Mouse (Mus musculus): Measurements from ENCODE around the gene Pum3.

The Pum3 gene

DNA sequence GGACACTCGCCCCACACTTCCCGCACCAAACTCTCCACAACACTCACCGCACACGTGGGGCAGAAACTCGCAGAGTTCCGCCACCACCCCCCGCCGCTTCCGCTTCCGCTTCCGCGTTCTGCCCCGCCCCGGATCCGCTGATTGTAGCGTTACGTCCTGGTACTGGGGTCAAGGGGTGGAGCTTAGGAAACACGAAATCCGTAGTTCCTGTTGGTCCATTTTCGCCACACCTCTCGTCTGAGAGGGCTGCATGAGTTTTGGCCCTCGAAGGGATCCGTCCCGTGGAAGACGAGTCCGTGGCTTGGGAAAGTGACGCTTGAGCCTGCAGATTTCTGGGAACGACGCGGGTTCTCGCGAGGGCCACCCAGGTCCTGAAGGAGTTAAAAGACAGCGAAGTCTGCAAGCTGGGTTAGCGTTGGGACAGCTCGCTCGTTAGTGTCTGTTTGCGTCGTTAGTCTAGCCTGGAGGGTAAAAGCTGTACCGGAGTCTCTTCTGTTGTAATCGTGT lies at the start of gene Pum3:
Gene Pum3 (minus strand): TSS at position 81 of the 507 bp plus-strand sequence.
- DNase-seq, result peak; percentile 99

DNA sequence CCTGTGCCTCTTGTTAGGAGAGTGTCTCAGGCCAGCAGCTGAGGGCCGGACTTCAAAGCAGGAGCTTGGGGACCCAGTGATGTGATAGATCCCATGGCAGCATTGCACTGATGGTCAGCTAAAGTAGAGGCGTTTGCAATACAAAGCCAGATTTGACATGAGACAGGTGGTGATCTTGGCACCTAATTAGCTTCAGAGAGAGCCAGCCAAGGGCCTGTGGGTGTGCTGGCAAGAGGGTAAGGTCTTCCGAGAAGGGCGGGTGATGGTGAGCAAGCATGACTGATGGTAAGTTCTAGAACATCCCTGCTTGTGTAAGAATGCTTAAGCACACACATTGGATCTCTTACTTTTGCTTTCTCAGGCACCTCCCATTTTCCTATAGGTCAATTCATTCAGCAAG lies 37.1 kb upstream of the Pum3 start:
- DNase-seq, result no peak

DNA sequence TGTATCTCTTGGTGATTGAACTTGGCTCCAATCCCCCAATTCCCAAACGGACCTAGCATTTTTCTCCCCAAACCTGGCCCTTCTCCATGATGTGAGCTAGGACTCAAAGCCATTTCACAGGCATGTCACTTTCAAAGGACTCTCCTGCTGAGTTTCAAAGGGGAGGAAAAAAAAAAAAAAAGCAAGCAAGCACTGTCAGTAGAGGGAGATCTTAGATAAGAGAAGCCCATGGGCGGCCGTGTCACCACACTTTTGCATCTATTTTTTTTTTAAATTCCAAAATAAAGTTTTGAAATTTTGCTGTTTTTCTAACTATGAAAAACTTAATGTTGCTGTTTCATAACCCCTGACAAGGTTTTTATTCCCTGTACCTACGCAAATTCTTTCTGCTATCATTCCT lies 33.0 kb upstream of the Pum3 start:
- no peak for DNase-seq

DNA sequence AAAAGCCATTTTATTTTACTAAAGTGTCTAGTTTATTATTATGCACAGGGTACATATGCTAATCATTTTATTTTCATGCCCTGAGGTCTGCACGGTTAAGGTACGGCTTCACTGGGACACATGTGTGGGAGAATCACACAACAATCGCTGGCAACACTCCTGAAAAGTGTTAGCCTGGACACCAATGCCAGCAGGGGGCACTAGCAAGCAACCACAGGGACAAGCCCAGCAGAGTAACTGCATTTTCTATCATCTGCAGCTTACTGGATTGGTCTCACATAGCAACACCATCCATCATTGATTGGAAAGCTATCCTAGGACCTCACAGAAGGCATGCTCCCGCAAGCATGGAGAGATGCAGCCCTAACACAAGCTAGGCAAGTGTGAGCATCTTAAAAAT lies 20.8 kb upstream of the Pum3 start:
- DNase-seq, result peak; percentile 46

DNA sequence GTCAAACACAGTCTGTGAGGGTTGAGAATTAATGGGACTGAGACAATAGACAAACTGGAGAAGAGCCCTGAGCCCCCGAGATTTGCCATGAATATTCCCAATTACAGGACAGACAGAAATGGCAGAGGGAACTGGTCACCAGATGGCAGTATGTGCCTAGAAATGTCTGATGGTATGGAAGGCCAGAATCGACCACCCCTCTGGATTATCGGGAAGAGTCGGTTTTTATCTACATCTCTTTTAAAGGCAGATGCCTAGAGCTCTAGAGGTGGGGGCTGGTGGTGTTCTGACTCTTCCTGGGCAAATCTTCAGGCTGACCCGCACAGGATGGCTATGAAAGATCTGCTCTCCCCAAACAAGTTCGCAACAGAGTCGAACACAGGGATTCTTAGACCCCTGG lies 17.9 kb upstream of the Pum3 start:
- no peak for DNase-seq

DNA sequence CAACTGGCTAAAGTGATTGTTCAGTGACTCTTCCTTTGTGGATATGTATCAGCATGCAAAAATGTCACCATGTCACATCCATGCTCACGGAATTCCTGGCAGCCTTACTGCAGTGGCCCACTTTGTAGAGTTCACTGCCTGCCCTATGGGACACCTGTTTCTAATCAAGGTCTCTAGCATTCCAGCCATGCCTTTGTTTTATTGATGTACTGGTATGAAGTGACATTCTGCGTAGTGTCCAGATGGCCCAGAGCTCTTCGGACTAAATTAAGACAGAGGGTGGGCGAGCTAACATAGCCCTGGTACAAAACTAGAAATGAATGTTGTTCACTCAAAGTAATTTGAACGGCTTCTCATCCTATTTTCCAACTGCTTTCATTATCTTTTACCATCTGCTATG lies 11.5 kb upstream of the Pum3 start:
- no peak for DNase-seq

DNA sequence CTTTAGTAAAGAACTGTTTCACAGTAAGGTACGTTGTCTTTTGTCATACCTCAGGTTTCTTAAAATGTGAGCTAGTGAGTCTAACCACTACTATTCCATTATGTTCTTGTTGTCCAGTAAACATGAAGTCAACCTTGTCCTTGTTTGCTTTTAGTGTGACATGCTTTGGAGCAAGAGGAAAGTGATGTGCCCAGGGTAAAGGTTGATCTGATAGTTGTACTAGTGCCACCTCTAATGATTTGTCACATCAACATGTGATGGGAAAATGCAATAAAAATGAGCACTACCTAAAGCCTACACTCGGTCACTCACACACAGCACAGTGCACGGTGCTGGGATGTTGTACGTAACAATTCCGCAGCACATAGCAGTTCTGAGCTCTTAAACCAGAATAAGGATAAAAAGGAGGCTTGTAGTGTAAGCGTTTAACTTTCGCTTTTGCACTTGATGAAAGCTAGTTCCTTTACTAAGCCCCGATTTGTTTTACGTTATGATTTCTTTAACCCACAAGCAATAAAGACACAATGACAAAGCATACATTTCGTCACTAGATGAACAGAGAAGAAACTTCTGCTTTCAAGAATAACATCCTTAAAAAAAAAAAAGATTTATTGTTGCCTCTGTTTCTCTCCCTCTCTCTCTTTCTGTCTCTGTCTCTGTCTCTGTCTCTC lies 8.5 kb upstream of the Pum3 start:
- no peak for DNase-seq

DNA sequence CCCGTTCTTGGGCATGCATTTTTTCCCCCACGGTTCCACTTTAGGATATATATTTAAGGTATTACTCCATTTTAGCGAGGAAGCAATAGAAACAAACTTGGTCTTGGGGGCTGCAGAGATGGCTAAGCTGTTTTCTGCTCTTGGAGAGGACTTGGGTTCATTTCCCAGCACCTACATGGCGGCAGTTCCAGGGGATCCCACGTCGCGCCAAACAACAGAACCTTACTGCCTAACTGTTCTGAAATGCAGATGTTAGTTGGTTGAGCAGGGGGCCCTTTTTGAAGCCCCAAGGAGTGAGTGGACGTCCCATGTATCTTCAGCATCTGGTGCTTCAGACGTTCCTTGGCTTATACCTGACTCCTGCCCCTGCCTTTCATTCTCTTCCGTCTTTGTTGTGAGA lies 781 bp upstream of the Pum3 start:
- DNase-seq, result no peak

DNA sequence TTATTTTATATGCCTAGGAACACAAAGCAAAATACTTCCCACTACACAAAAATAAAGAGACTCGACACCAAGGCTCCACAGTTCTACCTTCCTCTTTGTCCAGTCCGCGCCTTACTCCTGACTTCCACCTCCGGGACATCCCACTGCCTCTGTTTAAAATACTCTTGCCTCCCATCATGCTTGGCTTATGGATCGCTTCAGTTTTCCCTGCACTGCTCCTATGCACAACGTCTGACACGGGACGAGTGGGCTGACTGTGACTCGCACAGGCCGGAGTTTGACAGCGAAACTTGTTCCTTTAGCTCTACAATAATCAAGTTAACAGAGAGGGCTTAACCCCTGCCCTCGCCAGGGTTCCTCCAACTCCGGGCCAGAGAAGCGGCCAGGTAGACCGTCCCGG lies 344 bp downstream of the Pum3 start:
- no peak for DNase-seq

DNA sequence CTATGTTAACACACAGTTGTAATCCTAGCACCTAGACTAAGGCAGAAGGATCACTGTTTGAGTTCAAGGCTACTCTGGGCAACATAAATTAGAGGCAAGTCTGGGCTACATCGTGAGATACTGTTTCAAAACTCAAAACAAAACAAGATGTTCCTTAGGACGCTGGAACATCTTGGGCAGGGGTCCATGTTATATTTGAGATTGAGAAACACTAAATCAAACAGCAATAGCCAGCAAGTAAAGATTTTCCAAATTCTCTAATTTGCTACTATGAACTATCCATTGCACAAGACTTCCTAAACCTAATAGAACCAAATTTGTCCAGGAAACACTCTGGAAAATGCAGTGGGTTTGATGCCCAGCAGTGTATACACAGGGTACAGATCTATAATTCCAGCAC lies 1.8 kb downstream of the Pum3 start:
- DNase-seq, result no peak

DNA sequence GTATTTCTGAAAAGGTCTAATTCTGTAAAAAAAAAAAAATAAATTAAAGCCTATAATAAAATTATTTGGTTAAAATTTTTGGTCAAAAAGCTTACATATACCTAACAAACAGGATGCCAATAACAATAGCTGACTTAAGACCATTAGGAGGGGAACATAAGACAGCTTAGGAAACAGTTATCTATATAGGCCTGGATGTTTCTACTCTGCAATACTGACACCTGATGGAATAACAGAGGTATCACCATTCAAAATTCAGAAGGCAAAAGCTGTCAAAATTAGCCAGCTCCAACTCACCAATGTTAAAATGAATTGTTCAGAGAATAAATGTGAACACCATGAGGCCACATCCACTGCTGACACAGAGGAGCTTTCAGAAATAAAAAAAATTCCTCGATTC lies 3.2 kb downstream of the Pum3 start:
- no peak for DNase-seq

DNA sequence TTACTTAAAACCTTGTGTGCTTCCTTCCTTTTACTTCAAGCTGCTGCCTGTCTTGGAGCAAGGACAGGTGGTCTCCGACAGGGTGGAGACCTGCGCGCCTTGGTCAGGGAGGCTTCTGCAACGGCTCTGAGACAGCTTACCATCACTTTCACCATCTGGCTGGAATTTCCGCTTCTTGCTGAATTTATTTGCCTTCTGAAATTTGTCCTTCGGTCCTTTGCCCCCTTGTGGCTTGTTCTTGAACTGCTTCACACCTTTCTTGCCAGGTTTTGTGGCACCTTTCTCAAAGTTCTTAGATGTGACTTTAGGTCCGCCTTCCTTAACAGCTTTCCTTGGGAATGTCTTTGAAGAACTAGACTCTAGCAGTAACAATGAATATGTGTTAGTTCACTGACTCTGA lies 4.0 kb downstream of the Pum3 start:
- DNase-seq, result peak; percentile 70

DNA sequence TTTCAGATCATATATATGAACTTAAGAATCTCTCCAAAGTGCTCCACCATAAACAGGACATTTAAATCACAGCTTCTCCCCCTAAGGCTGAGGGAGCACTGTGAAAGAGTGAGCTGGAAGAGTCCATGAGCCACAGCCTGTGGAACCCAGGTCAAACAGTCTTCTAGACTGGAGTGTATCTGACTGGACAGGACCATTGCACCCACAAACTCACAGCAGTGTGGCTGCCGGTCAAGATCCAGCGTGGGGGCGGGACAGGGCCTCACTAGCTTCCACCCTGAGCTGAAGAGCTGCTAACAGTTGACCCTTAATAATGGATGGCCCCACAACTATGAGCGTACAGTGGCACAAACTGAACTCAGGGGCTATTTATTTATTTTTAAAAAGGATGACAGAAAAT lies 12.2 kb downstream of the Pum3 start:
- DNase-seq, result no peak

DNA sequence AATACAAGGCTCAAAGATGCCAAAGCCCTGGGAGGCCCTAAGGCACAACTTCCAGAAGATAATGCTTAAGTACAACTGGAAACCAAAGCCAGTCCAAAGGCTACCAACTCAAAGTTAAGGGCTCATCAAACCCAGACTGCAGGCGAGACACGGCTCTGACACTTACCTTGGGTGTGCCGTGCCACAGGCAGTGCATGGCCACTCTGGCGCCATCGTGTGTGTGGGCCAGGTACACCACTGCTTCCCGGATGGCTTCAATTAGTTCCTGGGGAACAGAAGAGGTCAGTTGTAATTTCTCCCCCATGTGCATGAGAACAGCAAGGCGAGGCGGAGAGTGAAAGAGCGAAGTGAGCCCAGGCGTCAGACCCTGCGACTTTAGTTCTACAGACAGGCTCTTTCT lies 13.1 kb downstream of the Pum3 start:
- DNase-seq, result peak; percentile 85

DNA sequence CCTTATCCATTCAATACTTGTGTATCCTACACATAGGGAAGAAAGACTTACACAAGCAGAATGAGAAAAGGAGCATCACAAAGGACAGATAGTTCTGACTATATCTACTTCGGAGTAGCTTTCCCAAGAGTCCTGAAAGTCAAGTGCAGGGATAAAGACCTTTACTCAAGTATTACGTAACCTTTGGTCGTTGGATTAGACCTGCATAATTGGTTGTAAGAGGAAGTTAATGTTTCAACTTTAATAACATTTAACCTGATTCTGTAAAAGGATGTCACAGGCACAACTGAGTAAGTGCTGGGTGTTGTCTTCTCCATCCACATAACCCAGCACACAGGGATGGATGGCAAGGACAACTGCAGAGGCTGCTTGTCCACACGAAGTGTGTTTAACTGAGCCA lies 18.3 kb downstream of the Pum3 start:
- peak; percentile 78 for DNase-seq

DNA sequence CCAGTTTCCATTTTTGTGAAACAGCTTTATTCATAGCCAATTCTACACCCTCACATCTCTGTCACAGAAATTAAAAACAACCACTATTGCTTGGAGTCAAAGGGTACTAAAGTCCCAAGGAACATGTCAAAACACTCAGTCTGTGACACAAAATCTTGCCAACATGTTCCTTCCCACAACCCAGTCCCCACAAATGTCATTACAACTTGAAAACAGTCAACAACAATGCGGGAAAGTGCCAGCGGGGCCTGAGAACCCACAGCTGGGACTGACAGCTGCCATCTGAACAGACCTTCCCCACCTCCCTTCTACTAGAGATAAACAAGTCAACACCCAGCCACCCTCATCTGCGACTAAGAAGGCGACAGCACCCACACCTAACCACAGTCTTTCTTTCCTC lies 18.9 kb downstream of the Pum3 start:
- DNase-seq, result no peak

DNA sequence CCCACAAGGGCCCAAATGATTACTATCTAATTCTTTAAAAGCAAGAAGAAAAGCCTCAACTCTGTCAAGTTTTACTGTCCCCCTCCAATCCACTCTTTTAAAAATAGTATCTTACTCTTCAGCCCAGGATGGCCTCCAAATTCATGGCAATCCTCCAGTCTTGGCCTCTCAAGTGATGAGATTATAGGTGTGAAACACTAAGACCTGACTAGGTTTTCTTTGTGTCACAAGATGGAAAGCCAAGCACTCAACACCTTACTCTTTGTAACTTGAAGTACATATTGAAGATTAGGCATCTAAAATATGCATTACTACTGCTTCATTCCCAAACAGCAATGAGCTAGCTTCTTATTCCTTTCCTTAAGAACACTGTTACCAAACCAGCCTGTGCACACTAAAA lies 19.8 kb downstream of the Pum3 start:
- DNase-seq, result no peak

DNA sequence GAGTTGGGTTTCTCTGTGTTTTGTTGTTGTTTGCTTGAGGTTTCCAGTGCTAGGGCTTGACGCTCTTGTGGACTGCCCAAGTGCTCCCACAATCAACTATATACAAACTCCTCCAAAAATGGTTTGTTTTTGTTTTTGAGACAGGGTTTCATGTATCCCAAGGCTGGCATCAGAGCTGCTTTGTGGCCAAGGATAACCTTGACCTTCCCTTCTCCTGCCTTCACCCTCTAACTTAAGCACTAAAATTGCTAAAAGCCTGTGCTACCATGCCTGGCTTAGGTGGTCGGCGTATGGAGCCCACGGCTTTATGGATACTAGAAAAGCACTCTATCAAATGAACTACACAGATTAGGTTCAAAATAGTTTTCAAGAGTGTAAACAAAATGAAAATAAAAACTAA lies 20.4 kb downstream of the Pum3 start:
- DNase-seq, result no peak

DNA sequence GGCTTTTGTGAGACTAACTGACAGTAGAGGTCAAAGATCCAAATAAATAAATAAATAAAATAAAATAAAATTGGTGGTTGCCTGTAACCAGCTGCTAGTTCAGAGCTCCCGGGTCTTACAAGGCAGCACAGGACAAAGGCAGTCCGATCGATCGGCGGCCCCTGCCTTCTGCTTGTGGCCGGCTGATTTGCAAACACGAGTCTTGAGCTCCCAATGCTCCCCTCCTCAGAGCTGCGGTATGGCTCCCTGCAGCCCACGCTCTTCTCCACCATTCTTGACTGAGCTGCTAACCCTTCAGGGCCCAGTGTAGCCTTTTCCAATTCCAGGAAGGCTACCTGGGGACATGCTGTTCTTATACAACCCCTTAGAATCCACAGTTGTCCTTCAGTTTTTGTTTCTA lies 31.8 kb downstream of the Pum3 start:
- DNase-seq, result no peak

DNA sequence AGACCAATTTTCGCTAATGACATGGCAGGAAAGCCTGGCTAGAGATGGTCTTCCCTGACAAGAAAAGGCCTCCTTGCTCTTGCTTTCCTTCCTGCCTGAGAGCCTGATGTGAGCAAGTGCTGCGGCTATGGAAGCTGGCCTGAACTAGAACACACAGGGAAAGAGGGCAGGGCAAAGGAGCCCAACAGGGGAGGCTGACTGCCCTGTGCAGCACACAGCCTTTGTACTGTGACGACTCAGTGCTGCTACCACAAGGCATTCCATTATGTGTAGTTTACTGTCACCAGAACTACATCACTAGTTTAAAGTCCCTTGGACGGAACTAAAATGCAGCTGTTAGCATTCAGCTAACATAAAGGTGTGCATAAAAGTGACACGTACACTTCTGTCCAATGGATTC lies 32.4 kb downstream of the Pum3 start:
- DNase-seq, result peak; percentile 44

DNA sequence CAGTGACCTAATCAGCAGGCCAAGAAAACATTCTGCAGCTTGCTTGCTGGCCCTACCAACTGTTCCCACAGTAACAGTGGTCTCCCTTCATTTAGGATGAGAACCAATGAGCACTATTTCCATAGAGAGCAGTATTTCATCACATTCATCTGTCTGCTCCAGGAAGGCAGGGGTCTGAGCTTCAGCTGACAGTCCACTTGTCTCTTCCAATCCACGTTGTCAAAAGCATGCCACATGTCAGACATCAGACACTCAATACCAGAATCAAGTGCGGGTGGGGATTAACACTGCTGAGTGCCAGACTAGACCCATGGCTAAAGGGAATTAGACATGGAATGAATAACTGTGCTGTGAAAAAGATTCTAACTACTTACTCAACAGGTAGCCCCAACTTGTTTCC lies 32.9 kb downstream of the Pum3 start:
- DNase-seq, result no peak

DNA sequence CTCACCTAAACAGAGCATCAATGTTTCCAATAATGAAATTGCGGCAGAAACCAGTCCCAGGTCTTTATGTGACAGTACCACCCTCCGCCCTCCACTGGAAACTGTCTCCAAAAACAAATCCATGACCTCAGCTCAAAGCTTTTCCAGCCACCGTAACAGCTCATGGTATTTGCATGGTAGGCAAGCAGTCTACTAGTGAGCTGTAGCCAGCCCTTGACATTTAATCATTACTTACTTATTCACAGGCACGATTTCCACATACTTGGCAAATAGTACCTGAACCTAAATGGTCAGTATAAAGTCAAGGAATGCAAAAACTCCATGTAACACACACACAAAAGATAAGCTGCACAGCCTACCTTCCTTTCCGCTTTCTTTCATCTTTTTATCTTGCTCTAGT lies 33.7 kb downstream of the Pum3 start:
- DNase-seq, result peak; percentile 83

DNA sequence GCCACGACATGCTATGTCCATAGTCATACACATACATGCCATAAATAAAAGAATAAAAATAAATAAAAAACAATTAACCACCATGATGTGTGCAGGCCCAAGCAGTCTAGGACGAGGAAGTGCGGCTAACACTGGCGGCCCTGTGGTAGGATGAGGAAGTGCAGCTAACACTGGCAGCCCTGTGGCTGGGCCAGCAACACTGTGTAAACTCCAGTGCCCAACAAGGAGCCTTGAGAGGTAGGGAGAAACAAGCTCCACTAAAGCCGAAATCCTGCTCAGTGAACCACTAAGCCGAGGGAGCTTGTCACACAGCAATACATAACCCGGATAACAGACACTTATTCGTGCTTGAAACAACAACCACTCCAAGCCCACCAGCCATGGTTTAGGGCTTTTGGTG lies 34.1 kb downstream of the Pum3 start:
- peak; percentile 77 for DNase-seq

DNA sequence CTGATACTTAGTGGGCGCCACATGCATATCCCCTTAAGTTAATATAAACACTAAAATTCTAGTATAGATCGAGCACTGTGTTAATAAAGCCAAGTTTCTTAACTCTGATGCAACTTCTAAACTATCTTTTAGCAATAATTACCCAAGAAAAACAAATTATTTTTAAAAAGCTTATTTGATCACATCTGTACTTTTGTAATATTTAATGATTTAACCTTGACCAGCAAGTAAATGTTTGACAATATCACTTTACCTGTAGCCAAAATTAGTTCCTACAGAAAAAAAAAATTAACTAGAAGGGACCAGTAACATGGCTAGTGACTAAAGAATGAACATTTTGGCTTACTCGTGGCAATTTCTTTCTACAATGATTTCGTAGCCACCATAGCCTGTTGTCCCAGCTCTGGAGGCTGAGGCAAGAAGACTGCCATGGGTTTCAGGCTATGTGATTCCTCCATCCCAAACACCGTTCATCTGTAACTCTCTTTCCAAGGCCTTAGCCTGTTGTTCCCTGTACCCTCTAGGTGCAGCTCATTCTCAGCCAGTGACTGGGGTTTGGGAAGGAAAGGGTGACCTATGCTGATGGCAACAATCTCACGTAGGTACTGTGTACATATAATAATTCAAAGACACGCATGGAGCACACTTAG lies 35.2 kb downstream of the Pum3 start:
- DNase-seq, result peak; percentile 51

DNA sequence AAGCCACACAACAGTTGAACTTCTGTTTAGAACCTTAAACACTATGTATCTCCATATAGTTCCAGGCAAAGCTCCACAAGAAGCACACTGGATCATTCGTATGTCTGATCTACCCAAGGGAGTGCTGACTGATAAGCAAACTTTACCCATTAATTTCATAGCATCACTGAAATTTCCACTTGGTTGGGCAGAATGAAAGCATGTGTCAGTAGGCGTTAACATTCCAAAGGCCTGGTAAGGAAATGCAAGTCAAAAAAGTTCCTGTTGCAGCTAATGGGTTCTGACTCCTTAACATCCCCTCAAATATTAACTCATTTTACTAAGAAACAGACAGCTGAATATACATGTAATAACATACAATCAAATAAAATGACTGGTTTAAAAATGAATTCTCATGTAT lies 37.2 kb downstream of the Pum3 start:
- DNase-seq, result peak; percentile 65
